Mouse (Mus musculus): Measurements from ENCODE around the gene Gucy2c.
A peak's percentile ranks its signal among the peaks of the same experiment; 100 is the strongest.

The Gucy2c gene

GRCm38 (mm10) chr6:136668266-136668986 lies 113.1 kb downstream of the Gucy2c start:
- no peak for DNase-seq (ENCODE audit: low spot score in 2 of 2)

DNA sequence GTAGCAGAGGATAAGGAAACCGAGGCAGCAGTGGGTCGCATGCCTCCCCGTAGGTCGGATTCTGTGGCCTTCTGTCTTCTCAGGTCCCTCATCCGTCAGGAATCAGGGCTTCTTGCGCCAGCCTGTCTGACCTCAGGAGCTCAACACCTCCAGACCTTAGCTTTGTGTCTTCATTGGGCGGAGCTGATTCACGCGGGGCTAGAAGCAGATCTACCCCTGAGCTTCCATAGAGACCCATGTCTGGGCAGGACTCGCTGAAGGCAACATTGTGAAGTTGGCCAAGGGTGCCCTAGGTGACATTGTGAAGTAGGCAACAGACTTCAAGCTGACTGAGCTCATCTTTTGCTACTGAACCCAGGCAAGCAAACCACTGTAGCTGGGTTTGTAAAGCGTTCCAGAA lies 119.5 kb downstream of the Gucy2c start:
- no peak for DNase-seq (ENCODE audit: low spot score in 2 of 2)

DNA sequence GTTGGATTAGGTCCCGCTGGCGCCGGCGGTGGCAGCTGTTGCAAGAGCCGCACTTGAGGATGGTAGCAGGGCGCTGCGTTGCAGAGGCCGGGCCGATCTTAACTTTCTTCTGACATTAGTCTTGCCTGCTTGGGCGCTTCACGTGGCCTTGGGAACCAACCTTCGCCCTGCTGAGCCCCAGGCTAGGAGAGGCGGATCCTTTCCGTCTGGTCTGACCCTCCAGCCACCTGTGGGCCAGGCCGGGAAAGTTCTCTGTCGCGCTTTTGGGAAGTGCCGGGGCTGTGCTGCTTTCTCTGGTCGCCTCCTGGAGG lies 119.9 kb downstream of the Gucy2c start, which contains the start of gene Plbd1:
Plbd1 (minus strand) TSS at position 223 of the 311 bp plus-strand sequence.
- DNase-seq (ENCODE audit: low spot score in 2 of 2) = peak in 1 of 2 experiments; percentile 31

DNA sequence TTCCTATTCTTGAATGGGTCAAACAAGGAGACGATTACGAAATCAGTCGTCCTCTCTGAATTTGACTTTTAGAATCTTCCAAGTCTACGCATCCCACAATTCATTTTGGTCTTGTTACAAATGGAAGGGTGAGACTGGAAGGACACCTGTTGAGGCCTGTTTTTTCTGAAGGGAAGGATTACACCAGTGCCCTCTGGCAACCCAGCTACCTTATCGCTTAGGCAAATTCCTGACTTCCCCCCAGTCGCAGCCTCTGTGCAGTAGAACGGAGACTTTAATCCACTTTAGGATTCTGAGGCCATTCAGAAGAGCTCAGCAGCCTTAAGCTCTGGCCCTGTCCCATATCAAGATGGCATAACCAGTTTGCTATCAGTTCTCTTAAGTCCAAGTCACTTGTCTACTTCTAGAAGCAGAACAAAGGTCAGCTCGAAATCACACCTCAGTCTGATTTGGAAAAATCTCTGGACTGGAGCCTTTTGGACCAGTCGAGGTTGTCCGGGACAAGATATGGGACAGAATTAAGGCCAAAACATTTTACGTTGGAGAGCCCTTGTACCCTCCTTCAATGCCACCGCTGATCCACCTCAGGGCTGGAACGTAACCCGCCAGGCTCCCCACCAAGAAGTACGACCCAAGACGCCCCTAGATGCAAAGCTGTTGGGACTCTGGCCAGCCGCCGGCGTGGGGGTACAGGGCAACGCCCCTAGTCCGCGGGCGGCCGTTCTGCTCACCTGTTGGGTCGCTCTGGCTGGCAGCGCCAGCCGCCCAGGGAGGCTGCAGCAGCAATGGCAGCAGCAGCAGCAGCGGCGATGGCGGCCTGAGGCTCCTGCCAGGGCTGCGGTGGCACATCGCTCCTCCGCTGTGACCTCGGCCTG lies 120.5 kb downstream of the Gucy2c start:
- no peak for DNase-seq (ENCODE audit: low spot score in 2 of 2)

DNA sequence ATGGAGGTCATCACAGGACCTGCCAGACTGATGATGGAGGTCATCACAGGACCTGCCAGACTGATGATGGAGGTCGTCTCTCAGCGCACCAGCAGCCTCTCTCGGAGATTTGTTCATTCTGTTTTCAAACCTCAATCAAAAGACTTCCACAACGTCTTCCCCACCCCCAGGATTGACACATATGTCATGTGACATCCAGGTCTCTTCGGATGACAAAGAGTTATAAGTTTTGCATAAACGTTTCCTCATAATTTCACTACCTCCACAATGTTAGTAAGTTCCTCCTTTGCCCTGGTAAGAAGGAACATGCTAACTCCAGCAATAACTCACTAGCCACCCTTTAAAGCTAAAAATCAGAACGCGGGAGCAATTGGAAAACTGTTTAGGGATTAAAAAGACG lies 122.3 kb downstream of the Gucy2c start:
- no peak for DNase-seq (ENCODE audit: low spot score in 2 of 2)

DNA sequence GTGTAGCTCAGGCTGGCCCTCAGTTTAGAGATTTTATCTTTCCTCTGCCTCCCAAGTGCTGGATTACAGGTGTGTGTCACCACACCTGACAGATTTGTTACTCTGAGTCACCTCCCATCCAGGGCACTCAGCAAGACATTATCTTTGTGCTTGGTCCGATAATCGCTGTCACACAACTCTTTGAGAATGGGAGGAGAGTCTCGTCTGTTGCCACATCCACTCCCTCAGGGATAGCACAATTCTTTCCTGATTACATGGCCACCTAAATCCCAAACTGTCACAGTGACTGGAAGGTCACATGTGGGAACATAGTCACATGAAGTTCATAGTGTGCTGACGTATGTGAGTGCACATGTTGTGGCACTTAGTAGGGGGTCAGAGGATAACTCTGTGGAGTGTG lies 123.3 kb downstream of the Gucy2c start:
- no peak for DNase-seq (ENCODE audit: low spot score in 2 of 2)

GRCm38 (mm10) chr6:136655786-136656185 lies 125.8 kb downstream of the Gucy2c start:
- no peak for DNase-seq (ENCODE audit: low spot score in 2 of 2)

DNA sequence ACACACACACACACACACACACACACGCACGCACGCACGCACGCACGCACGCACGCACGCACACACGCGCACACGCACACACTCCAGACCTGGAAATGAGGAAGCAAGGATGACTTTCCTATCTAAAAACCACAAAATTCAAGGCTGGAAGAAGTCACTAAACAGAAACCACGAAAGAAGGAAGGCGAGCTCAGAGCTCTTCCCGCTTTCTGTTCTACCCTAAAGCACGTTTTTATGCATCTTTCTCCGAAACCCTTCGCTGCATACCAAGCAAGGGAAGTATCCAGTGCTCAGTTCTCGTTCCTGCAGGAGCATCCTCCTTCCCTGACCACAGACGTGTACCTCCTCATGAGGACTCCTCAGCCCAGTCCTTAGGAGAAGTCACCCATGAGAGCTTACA lies 127.1 kb downstream of the Gucy2c start:
- no peak for DNase-seq (ENCODE audit: low spot score in 2 of 2)

DNA sequence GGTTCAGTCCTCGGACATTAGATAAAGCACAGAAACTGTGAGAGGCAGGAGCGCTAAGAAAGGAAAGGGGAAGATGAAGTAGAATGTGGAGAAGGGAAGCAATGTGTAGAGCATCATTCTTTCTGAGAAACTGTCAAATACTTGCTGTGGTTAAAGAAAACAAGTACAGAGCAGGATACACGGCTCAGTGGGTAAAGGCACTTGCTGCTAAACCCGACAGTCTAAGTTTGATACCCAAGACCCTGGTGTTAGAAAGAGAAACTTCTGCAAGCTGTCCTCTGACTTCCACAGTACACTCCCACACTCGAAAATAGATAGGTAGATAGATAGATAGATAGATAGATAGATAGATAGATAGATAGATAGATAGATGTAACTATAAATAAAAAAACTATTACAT lies 128.2 kb downstream of the Gucy2c start:
- DNase-seq (ENCODE audit: low spot score in 2 of 2) = no peak

DNA sequence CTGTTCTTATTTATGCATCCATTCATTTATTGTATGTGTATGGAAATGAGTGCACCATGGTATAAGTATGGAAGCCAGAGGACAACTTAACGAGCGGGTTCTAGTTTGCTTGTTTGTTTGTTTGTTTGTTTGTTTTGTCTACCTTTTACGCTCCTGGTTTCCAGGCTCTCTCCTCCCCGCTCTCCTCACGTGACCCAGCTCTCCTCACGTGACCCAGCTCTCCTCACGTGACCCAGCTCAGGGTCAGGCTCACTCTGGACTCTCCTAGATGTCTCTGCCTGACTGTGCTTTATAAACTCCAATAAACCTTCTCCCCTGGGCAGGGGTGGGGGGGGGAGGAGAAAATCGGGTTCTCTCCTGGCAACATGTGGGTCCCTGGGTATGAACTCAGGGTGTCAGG lies 130.9 kb downstream of the Gucy2c start:
- DNase-seq (ENCODE audit: low spot score in 2 of 2) = no peak

DNA sequence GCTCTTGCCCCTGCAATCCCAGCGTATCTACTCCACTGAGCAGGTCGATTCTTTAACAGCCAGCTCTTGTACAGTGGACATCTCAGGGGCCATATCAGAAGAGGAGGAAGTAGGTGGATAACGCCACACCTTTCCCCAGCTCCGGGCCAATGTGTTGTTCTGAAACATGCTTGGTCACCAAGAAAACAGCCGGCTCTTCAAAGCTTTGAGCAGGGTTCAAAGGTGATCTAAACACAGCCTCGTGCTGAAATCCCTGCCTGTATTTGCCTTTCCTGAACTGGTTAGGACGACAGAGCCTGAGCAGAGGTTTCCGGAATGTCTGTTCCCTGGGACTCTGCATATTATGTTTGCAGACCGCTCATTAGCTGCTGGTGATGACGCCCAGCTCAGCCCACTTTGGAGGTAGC lies 134.1 kb downstream of the Gucy2c start:
- DNase-seq (ENCODE audit: low spot score in 2 of 2) = no peak
